Mouse (Mus musculus): ENCODE measurements at regions not wholly inside any gene's neighbourhood (a gene's known extent, or its start where the extent isn't known, plus 50 kb on each side); places are given as distances from the start of the nearest gene placed in this dataset.
A peak's percentile ranks its signal among the peaks of the same experiment; 100 is the strongest.

DNA sequence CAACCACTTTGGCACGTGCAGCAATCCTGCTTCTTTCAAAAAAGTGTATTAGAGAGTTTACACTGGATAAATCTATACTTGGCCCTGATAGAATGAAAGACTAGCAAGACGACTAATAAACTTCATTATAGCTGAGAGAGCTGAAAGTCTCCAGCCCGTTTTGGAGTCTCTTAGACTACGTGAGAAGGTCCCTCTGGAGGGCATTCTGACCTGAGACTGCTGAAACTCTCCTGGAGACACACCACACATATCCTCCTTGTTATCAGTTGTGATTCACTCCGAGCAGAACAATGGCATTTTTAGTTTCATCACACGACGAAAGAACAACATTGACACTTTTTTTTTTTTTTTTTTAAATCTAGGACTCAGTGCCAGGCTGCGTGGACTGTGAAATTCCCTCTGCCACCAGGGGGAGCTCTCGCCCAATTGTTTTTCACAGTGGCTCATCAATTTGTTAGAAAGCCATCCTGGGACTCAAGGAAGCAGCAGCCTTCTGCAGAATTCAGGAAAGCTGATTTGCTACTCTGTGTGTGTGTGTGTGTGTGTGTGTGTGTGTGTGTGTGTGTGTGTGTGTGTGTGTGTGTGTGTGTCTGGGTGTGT is 1467.0 kb upstream of the Slc10a2 start:
- peak; percentile 78 for TF ChIP-seq CTCF (IDR thresholded peaks at IDR 0.05)
- Histone ChIP-seq H3K27ac (no peak overlapping the region), H3K4me3 (peak overlapping the region; percentile 23; the same call in 1 of the 2 replicates)
- intact Hi-C loops (cut with DNase I) = no loop called here
- DNase-seq = peak; percentile 70

- H3K27ac ChIP-seq = no peak overlapping the region
- intact Hi-C loops (cut with DNase I) = no loop called here
- TF ChIP-seq CTCF (IDR thresholded peaks at IDR 0.05) = no peak
- no peak for DNase-seq
- H3K4me3 ChIP-seq = no peak overlapping the region
Measured at GRCm38 (mm10) chr8:6550965-6551364, 1445.8 kb upstream of the Slc10a2 start.

GRCm38 (mm10) chr8:6527171-6527570 is 1422.0 kb upstream of the Slc10a2 start:
- no peak for TF ChIP-seq CTCF (IDR thresholded peaks at IDR 0.05)
- intact Hi-C loops (cut with DNase I) = no loop called here
- H3K27ac ChIP-seq = no peak overlapping the region
- DNase-seq = no peak
- no peak overlapping the region for H3K4me3 ChIP-seq

DNA sequence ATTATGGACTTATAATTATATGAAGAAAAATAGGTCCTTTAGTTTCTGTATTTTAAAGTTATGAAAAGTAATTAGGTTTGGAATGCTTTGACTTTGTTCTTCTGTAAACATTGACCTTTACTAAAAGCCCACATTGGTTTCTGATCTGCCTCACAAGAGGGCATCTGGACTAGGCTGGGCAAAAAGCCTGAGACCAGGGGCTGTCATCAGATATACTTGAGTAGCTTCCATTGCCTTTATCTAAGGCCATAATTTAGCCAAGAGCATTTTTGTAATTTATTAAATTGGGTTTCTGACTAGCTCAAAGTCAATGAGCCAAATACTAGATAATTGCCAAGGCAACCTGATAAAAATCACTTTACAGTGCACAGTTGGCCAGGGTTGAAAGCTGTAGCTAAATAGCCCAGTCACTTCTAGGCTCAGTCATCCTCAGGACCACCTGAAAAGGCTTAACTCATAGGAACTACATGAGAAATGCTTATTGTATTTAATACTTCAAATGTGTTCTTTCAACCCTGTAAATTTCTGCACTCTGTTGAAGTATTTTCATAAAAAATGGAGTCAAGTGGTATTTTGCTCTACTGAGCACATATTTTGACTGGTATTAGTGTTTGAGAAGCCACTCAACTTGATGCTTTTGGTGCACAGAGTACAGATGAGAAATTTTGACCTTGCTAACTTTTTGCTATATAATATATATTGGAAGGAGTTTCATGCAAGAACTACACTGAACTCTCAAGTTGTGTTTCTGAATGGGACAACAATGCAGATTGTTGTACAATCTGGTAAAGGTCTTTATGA is 1410.9 kb upstream of the Slc10a2 start:
- DNase-seq = no peak
- Histone ChIP-seq H3K4me3 (no peak overlapping the region), H3K27ac (no peak overlapping the region)
- TF ChIP-seq CTCF (IDR thresholded peaks at IDR 0.05) = no peak
- intact Hi-C loops (cut with DNase I) = no loop called here

- intact Hi-C loops (cut with DNase I) = no loop called here
- H3K27ac ChIP-seq = no peak overlapping the region
- no peak for TF ChIP-seq CTCF (IDR thresholded peaks at IDR 0.05)
- H3K4me3 ChIP-seq = no peak overlapping the region
- no peak for DNase-seq
Measured at GRCm38 (mm10) chr8:6492453-6492852, 1387.3 kb upstream of the Slc10a2 start.

DNA sequence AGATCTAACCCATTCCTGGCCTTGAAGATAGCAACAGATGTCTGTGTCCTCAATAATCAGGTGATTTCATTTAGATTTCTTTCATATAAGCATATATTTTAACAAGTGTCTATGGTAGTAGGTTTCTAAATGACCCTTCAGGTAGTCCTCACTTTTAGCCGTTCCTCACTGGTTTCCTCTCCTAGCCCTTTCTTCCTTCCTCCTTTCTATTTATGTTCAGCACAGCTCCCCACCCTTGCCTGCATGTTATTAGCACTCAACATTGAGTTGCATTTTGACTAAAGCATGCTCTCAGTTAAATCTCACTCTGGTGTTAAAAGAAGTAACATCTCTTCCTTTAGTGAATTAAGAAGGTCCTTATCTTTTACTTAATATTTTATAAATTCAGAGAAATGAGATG is 1376.8 kb upstream of the Slc10a2 start:
- DNase-seq = no peak
- intact Hi-C loops (cut with DNase I) = no loop called here
- TF ChIP-seq CTCF (IDR thresholded peaks at IDR 0.05) = no peak
- Histone ChIP-seq H3K27ac (no peak overlapping the region), H3K4me3 (no peak overlapping the region)

DNA sequence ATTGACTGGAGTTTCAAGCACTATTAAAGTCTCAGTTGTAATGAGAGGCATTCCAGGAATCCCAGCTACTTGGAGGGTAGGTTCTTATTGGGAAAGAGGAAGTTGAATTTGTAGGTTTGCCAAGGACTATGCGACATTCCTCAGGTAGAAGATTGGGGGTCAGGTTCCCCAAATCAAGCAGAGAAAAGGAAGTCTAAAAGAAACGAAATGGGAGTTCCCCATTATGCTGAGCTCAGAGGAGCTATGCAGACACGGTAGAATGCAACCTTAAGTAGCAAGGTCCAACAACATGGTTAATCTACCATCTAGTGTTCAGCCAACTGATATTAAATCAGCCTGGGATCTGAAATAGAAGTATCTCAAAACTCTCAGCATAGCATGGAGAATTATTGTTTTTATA is 1365.9 kb upstream of the Slc10a2 start:
- no peak for TF ChIP-seq CTCF (IDR thresholded peaks at IDR 0.05)
- intact Hi-C loops (cut with DNase I) = no loop called here
- DNase-seq = no peak
- Histone ChIP-seq H3K27ac (no peak overlapping the region), H3K4me3 (no peak overlapping the region)

DNA sequence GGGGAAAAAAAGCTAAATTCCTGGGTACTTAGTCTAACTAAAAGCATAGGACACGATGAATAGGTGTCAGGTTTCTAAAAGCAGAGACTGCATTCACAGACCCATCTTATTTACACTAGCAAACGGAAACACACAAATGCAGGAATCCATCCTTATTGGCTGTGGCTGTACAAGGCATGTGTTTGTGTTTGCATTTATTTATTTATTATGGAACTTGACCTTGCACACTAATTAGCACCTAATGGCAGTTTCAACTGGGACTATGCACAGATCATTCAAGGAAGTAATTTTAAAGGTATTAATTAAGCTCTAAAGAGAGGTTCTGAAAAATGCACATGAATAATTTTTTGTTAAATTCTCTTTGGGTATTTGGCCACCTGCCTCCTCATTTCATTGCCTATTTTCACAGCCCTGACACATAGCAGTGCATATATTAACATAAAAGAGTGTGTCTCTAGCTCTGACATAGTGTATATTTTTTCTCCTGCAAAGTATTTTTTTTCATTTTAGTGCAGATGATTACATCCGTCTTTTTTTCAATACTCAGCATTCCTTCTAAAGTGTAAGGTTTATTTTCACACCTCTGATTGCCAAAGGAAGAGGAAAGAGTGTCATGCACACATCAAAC is 1351.5 kb upstream of the Slc10a2 start:
- no peak for DNase-seq
- Histone ChIP-seq H3K27ac (no peak overlapping the region), H3K4me3 (no peak overlapping the region)
- intact Hi-C loops (cut with DNase I) = no loop called here
- no peak for TF ChIP-seq CTCF (IDR thresholded peaks at IDR 0.05)

- DNase-seq = no peak
- Histone ChIP-seq H3K4me3 (no peak overlapping the region), H3K27ac (no peak overlapping the region)
- intact Hi-C loops (cut with DNase I) = no loop called here
- no peak for TF ChIP-seq CTCF (IDR thresholded peaks at IDR 0.05)
Measured at GRCm38 (mm10) chr8:6448301-6448700, 1343.2 kb upstream of the Slc10a2 start.

- Histone ChIP-seq H3K4me3 (no peak overlapping the region), H3K27ac (no peak overlapping the region)
- no peak for DNase-seq
- intact Hi-C loops (cut with DNase I) = no loop called here
- TF ChIP-seq CTCF (IDR thresholded peaks at IDR 0.05) = no peak
Measured at GRCm38 (mm10) chr8:6439069-6439468, 1333.9 kb upstream of the Slc10a2 start.

Measured in gastrocnemius, adult 2 months (tissue).